Mouse (Mus musculus) frontal cortex, postnatal 25 days (tissue): ENCODE measurements around the gene Pip4k2a.

Source experiments
- DNase-seq, 2 experiments: peaks; one replicate each; pipeline ENCODE4 v3.0.0; 2022; ENCODE audit warnings: low spot score in 2 of 2

Gene Pip4k2a

DNA sequence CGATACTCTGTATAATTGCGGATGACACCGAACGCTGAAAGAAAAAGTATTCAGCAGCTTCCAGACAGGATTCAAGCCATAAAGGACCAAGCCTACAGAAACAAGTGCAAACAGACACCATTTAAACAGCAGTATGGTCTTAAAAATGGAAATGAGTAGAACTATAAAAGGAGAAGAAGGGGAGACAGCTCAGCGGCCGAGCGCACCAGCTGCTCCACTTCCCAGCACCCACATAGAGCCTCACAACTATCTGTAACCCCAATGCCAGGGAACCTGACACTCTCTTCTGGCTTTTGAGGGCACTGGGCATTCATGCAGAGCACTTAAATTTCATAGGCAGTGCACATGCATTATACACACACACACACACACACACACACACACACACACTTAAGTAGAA lies 18.3 kb downstream of the Pip4k2a start:
- DNase-seq: no peak

DNA sequence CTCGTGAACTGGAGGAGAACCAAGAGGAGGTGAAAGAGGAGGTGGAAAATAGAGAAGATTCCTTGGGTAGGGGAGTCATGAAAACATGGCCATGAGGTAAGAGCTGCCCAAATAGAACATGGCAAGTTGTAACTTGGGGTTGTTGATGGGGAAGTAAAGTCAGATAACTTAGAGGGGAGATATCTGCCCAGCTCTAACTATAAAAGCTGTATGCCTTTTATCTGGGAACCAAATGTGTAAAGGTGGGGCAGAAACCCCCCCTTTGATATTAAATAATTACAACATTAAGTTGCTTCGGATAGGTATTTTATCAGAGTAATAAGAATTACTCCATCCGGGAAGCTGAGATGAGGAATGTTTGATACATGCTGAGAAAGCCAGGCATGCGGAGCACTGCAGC lies 18.9 kb downstream of the Pip4k2a start:
- DNase-seq: no peak

DNA sequence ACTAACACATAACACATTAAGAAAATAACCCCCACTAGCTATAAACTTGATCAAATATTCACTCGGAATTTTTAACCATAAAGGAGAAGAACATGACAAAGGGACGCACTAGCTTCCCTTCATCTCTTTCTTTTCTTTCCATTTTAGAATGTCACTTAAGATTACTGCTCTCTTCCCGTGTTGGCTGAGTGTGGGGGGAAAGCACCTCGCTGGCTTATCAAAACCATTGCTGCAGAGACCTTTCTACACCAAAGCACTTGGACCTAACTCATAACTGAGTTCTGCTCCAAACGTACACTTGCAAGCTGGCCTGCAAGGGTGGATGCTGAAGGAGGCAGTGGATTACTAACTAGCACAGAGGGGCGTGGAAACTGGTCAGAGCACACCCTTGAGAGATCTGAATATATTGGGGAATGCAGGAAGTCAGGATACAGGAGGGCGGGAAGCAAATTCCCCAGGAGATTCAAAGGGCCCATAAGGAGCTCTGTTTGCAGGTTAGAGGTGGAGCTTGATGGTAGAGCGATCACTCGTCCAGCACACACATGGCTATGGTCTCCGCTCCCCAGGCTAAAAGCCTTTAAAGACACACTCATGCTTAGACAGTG lies 20.6 kb downstream of the Pip4k2a start:
- DNase-seq: no peak

DNA sequence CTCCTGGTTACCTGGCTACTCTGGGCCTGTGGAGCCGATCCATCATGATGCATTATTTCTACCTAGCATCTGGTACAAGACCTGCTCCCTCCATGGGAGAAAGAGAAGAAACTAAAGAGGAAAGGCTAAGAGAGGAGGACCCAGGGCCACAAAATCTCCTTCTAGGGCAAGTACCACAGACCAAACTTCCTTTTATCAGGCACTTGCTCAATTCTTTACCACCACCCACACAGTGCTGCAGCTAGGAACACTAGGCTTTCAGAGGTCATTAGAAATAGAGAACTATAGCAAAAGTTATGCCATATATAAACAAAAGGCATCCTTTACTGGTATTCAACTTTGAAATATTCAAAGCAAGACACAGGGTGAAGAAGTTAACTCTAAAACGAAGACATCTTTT lies 21.8 kb downstream of the Pip4k2a start:
- no peak for DNase-seq

DNA sequence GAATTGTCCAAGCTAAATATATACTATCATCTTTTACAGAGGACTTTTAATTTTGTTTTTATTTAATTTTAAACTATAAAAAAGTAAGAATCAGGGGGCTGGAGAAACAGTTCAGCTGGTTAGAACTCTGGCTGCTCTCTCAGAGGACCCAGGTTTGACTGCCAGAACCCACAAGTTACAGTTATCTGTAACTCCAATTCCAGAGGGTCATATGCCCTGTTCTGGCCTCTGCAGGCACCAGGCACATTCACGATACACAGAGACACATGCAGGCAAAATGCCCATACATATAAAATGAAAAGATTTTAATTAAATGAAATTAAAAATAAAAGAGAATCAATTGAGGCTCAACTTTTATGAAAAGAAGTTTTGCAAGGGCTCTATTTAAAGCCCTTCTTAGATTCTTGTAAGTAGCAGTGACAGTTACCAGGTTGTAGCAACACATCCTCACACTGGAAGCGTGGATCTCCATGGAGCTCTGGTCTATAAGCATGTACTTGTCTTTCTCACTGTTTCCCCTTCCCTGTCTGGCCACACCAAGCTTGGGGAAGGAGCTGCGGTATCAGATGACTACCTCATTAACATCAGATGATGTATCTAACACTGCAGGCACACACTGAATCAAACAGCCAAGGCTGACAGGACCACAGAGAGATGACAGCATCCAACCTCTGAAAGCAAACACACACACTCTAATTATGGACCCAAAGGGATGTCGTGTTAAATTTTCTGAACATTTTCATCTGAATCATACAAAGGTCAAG lies 22.9 kb downstream of the Pip4k2a start:
- DNase-seq: no peak

DNA sequence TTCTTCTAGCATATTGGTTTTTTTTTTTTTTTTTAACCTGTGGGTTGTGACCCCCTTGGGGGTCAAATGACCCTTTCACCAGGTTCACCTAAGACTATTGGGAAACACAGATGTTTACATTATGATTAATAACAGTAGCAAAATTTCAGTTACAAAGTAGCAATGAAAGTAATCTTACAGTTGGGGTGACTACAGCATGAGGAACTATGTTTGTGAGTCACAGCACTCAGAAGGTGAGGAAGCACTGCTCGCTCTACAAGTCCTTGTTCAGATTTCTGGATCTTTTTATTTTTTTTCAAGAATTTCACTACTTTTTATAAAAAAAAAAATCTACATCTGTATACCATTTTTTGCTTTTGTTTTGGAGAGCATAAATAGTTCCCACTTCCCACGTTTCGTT lies 26.4 kb downstream of the Pip4k2a start:
- DNase-seq: no peak

DNA sequence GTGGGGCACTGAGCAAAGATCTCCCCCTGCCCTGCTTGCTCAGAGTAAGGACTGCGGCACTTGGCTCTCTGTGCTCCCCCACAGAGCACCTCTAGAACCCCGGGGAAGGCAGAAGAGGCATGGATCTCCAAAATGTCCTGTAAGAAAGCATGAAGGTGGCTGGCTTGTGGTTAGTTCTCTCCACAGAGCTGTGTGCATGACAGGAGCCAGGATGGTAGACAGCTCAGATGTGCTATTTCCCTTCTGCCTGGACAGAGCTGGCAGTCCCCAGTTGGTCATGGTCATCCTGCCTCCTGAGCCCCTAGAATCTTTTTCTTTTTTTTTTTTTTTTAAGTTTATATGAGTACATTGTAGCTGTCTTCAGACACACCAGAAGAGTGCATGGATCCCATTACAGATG lies 27.5 kb downstream of the Pip4k2a start:
- DNase-seq: no peak

DNA sequence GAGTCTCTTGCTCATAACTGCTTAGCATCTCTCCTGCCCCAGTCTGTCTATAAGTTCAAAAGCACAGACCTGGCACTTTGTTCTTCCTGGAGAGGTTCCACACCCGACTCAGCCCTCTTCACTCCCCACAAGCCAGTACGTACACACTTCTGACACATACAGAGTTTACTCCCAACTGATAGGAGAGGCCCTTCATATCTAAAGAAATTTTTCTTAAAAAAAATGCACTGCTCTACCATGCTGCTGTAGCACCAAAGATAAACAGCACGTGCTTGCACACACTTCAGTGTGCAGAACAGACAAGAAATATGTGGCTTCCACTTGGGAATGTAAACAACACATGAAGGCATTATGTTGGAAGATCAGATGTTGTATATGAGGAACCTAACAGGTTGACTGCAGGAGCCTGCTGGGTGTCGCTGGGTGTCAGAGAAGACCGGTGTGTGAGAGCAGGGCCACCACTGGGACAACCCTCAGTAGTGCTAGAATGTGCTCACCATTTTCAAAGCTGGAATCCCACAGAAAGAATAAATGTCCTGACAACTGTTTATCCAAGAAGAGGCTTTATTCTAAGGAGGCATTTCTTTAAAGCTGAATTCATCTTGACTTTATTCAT lies 28.8 kb downstream of the Pip4k2a start:
- no peak for DNase-seq

DNA sequence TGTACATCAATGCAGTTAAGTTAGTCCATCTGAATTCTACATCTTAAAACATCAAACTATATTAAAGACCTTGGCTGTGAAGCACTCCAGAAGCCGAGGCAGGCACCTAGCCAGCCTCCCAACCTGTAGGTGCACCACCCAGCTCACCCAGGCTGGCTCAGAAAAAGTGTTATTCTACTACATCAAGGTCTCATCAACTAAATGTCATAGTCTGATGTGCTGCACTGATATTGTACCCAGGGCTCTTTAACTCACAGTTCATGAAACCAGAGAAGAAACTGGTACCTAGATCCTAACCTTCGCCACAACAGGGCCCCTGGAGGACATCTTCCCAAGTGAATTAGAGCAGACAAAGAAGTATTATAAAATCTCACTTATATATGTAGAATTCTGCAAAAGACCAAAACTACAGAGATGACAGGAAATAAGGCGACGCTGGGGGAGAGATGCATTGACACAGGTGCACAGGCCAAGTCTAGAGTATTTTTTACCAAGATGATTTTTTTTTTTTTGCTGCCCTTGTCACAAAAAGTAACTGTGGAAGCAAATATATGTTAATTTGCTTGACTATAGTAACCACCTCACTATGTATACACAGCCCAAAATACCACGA lies 30.4 kb downstream of the Pip4k2a start:
- no peak for DNase-seq

DNA sequence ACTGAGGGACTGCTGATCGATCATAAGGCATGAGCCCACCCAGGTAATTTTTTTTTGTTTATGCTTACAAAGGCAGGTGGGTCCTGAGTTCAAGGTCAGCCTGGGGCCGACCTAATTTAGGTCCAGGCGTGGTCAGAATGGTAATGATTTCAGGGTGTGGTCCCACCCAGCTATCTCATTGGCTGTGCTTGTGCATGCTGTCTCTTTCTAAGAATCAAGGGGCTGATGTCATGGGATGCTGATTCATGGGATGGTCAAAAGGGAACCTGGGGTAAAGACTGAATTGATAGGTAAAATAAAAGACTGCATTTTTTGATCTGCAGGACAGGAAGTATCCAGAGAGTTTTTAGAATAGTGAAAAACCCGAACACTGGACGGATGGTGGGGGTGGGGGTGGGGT lies 31.4 kb downstream of the Pip4k2a start:
- DNase-seq: no peak

DNA sequence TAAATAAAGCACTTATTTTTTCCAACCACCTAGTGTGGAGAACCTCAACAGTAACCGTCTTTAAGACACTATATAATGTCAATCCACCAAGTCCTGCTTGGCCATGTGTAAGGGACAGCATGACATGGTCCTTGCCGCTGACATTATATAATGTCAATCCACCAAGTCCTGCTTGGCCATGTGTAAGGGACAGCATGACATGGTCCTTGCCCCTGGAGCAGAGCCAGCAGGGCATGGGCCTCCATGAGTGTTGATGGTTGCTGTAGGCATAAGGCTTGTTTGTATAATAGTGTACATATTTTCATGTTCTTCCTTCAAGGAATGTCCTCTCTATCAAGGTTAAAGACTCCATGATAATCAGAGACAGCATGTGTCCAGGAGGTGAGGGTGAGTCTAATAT lies 32.0 kb downstream of the Pip4k2a start:
- no peak for DNase-seq

DNA sequence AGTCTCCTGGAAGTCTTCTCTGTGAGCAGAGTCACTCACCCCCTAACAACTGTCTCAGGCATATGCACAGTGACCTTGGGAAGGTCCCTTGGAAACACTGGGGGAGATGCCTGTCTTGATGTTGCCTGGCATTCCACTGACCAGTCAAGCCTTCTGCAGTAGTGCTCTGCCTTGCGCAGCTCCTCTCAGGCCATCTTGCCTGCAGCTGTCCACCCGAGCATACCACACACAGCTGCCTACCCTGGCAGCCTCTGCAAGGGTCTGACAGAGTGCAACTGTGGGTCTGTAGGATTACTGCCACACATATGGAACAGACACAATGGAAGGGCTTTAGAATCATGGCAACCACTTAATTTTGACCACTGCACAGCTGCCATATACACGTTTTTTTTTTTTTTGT lies 32.8 kb downstream of the Pip4k2a start:
- no peak for DNase-seq

DNA sequence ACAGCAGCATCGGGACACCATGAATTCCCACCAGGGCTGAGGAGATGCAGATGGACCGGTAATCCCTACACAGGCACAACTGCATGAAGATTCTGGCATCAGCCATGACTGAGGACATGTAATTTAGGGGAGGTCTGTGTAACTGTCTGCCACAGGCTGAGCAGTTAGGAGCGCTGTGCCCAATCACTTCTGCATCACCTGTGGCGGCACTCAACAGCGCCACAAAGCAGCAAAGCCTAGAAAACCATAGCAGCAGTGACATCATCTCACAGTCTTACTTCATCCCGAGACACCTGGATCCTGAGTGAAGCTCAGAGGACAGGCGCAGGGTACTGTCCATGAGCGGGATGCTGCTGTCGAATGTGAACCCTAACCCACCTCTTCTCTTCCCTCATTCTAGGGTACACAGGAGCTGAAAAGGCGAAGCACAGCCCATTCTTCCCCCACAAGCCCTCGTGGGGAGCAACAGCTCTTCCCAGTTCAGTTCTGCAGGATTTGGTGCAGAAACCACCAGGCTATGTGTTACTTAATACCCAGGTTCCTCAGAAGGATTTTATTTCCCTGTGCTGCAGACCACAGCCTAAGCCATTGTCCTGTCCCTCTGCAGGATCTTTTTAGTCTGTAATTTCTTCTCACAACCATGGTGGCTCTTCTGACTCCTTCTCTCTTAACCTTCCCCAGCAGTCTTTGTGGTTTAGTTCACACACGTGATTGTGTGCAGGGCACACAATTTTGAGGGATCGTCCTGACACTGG lies 34.5 kb downstream of the Pip4k2a start:
- DNase-seq: no peak

DNA sequence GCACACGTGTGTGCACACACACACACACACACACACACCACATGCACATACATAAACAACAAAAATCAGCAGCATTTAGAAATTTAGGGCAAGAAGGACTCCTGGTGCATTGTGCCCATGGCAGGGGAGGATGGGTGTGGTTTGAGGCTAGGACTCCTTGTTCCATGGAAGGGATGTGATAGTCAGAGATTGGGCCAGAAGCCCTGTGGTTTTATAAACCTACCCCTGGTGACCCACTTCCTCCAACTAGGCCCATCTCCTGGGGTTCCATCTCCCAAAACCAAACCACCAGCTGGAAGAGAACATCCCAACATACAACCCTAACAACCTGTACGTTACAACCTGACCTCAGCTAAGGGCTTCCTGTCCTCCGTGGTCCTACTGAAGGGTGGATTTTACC lies 35.4 kb downstream of the Pip4k2a start:
- DNase-seq: no peak

DNA sequence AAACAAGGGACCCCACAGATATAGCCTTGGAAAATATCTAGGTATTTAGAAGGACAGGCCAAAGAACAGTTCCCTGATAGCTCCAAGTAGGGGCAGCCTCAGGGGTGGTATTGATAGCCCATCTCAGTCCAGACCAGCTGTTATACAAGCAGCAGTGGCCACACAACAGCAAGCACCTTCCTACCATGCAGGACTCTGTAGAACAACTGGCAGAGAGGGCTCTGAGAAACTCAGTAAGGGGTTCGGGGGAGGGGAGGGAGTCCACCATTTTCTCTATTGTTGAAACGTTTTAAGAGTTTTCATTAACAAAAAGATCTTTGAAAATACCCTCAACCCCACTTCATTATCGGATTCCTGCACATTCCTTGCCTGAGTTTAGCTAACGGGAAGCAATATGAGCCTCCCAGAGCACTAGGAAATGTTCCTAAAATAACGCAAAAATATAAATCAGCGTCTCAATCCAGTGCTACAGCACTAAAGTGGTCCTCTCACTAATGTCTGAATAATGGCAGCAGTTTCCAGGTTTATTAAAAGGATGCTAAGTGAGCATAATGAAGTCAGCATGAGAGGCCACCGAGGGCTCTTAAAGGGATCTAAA lies 37.5 kb downstream of the Pip4k2a start:
- DNase-seq: no peak

DNA sequence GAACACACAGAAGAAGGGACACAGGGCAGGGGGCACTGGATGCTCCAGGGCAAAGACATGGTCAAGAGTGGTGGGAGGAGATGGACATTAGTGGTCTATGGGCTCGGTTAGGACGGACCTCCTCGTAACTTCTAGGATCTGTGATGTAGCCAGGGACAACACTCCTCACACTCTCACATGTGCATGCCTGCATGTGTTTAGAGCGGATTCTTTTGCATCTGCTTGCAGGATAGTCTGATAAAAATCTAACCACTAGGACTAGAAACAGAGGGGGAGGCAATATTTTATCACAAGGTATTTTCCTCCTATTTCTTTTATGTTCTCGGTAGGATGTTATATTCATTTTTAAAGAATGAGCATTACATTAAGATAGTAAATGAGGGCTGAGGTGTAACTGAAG lies 38.4 kb downstream of the Pip4k2a start:
- DNase-seq: no peak

DNA sequence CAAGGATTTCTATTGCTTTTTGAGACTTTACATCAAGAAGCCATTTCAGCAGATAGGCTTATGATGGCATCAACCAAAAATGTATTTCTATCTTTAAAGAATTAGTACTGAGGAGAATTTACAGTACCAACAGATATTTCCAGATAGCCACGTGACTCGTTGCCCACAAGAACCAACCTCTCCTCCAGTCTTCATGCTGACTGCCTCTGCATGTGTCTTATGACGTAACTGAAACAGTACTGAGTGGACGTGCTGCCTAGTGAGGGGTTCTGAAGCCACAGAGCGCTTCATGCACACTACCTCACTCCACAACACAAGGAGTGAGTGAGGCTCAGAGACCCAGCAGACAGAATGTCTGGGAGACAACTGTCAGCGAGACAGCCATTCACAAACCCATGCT lies 38.9 kb downstream of the Pip4k2a start:
- no peak for DNase-seq

DNA sequence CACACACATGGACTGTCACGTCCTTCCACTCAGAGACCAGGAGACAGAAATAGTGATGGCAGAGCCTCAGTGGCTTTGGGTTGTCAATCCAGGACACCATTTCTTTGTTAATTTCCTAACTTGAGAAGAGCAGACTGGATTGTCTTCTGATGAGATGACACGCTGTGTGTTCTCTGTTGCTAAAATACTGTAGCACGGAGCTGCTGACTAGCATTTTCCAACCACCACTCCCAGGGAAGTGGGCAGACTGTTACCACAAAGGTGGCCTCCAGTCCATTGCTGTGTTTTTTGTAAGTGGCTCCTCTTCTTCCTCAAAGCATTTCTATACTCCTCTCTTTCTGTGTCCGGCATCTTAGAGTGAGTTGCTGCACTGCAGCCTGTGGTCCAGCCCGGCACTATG lies 39.4 kb downstream of the Pip4k2a start:
- DNase-seq: no peak

DNA sequence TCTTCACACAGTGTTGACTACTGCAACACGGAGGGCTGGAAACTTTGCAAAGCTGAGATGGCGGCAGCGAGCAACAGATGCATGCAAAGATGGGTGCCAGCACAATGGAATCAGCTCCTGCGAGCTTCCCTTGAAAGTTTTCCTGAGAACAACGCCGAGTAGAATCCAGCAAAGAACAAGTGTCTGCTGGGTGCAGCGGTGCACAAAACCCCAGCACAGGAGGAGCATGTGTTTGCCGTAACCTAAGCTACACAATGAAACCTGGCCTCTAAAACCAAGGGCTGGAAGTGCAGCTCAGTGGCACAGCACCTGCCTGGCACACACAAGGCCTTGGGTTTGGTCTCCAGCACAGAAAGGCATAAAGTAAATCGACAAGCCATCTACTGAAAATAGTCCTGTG lies 39.9 kb downstream of the Pip4k2a start:
- no peak for DNase-seq

DNA sequence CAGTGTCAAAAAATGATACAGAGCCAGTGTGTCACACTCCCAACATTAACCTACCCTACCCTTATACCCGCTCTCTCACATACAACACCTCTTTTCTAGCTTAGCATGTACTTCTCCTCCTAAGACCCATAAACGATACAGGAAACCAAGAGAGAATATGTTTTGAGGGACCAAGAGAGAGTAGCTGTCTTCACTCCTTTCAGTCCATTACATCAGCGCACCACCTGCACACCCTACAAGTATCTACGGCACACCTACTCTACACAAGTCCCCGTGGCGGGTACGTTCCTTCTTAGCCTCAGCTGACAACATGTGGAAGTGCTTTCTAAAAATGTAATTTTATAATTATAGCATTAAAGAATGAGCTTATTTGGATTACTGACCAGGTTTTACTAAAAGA lies 40.5 kb downstream of the Pip4k2a start:
- DNase-seq: no peak

DNA sequence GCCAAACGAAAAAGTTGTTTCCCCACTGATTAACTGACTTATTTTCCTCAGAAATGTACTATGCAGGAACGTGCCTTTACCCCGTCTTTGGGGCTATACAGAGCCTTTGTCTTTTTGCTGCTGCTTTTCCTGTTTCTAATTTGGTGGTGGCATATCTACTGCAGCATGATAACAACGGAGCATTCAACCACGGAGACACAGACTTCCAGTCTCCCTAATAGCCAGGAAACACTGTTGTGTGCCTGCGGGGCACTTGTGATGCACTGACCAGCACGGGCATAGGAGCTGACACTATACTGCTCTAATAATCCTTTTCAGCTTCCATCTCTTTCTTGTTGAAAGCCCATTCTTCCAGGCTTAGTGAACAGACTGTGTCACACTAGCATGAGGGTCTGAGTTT lies 41.0 kb downstream of the Pip4k2a start:
- no peak for DNase-seq

DNA sequence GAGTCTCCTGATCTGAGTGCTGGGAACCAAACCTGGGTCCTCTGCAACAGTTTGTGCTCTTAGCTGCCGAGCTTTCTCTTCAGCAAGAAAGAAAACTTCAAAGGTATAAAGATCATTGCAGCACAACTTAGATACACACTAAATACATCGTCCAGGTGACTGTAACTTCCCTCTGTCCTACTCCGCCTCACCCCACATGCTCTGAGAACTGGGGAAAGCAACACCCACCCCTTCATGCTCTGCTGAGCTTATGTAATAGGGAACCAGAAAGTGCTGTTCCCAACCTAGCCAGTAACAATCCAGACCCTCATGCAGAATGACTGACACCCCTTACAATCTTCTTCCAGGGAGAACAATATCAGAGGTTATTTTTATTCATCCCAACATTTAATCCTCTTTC lies 41.5 kb downstream of the Pip4k2a start:
- DNase-seq: no peak
